Mouse (Mus musculus) MEL (cell line): Measurements from ENCODE around the gene Nfkbid. TPM values are rescaled to one million over a fixed set of nuclear protein-coding genes. Genes with fewer than 3 reads are reported as not detected.

Source experiments
- DNase-seq: peaks from one replicate; pipeline ENCODE4 v3.0.0; 2011; ENCODE audit warnings: low read depth, low spot score
- H3K27ac ChIP-seq: 2 replicates; pipeline ENCODE4 v1.5.1; 2012; ENCODE audit warnings: low read depth, mild to moderate bottlenecking, control low read depth, low read length, moderate library complexity; ENCODE audit not compliant: control insufficient read depth
- H3K27me3 ChIP-seq, 2 experiments: fragments of 150-350 bp in 1 of 2; sonication (generic) in 1 of 2; 2 replicates each; pipeline ENCODE4 v1.6.1; 2012; ENCODE audit warnings: low read length in 2 of 2, mild to moderate bottlenecking in 2 of 2, improper control_type of control experiment in 1 of 2, moderate library complexity in 1 of 2; ENCODE audit not compliant: insufficient read depth in 2 of 2, control insufficient read depth in 1 of 2
- H3K36me3 ChIP-seq, 2 experiments: 2 replicates each; pipeline ENCODE4 v1.6.1; 2012 to 2014; ENCODE audit warnings: low read length in 2 of 2, improper control_type of control experiment in 1 of 2, inconsistent platforms in 1 of 2, mild to moderate bottlenecking in 1 of 2; ENCODE audit not compliant: insufficient read depth in 2 of 2, control insufficient read depth in 1 of 2
- H3K4me1 ChIP-seq, 2 experiments: fragments of 150-350 bp in 1 of 2; sonication (generic) in 1 of 2; 2 replicates each; pipeline ENCODE4 v1.6.1; 2012; ENCODE audit warnings: low read length in 2 of 2, improper control_type of control experiment in 1 of 2, mild to moderate bottlenecking in 1 of 2; ENCODE audit not compliant: insufficient read depth in 2 of 2, control insufficient read depth in 1 of 2
- H3K4me3 ChIP-seq, 2 experiments: fragments of 150-350 bp in 1 of 2; sonication (generic) in 1 of 2; 2 replicates each; pipeline ENCODE4 v1.5.1; 2012; ENCODE audit warnings: low read depth in 2 of 2, low read length in 2 of 2, mild to moderate bottlenecking in 2 of 2, moderate library complexity in 2 of 2, control low read depth in 1 of 2, improper control_type of control experiment in 1 of 2; ENCODE audit not compliant: control insufficient read depth in 1 of 2, insufficient read depth in 1 of 2
- H3K79me2 ChIP-seq: 2 replicates; pipeline ENCODE4 v1.6.1; 2012; ENCODE audit warnings: mild to moderate bottlenecking, low read length, moderate library complexity; ENCODE audit not compliant: control insufficient read depth, poor library complexity, insufficient read depth
- H3K9ac ChIP-seq: 2 replicates; pipeline ENCODE4 v1.6.1; 2012; ENCODE audit warnings: low read depth, mild to moderate bottlenecking, control low read depth, low read length, moderate library complexity; ENCODE audit not compliant: control insufficient read depth, poor library complexity, severe bottlenecking
- H3K9me3 ChIP-seq: fragments of 150-350 bp; sonication (generic); replicated peaks from 2 replicates; pipeline ENCODE4 v1.6.1; 2012; ENCODE audit warnings: mild to moderate bottlenecking, low read length, improper control_type of control experiment, moderate library complexity; ENCODE audit not compliant: insufficient read depth
- BHLHE40 ChIP-seq: IDR thresholded peaks from 2 replicates; pipeline ENCODE4 v1.6.1; 2012; ENCODE audit warnings: low read depth, mild to moderate bottlenecking, inconsistent platforms, low read length, improper control_type of control experiment, borderline replicate concordance
- CHD1 ChIP-seq: IDR thresholded peaks from 2 replicates; pipeline ENCODE4 v1.6.1; 2012; ENCODE audit warnings: low read depth, mild to moderate bottlenecking, inconsistent platforms, low read length, improper control_type of control experiment
- E2F4 ChIP-seq: IDR thresholded peaks from 2 replicates; pipeline ENCODE4 v1.6.1; 2011; ENCODE audit warnings: low read depth, low read length, improper control_type of control experiment, borderline replicate concordance
- ELF1 ChIP-seq: IDR thresholded peaks from 2 replicates; pipeline ENCODE4 v1.6.1; 2014; ENCODE audit warnings: low read depth, mild to moderate bottlenecking, inconsistent platforms, low read length, improper control_type of control experiment, moderate library complexity
- EP300 ChIP-seq, 2 experiments: IDR thresholded peaks; 2 replicates each; pipeline ENCODE4 v1.6.1; 2011; ENCODE audit warnings: improper control_type of control experiment in 2 of 2, low read length in 2 of 2, low read depth in 1 of 2, mild to moderate bottlenecking in 1 of 2
- GABPA ChIP-seq: IDR thresholded peaks from 2 replicates; pipeline ENCODE4 v1.6.1; 2012; ENCODE audit warnings: low read depth, mild to moderate bottlenecking, inconsistent platforms, low read length, improper control_type of control experiment, moderate library complexity
- GATA1 ChIP-seq: IDR thresholded peaks from 2 replicates; pipeline ENCODE4 v1.6.1; 2011; ENCODE audit warnings: low read depth, low read length, improper control_type of control experiment
- HCFC1 ChIP-seq: IDR thresholded peaks from 2 replicates; pipeline ENCODE4 v1.6.1; 2012; ENCODE audit warnings: low read depth, mild to moderate bottlenecking, inconsistent platforms, low read length, improper control_type of control experiment, moderate library complexity
- JUND ChIP-seq: IDR thresholded peaks from 2 replicates; pipeline ENCODE4 v1.6.1; 2011; ENCODE audit warnings: low read depth, mild to moderate bottlenecking, improper control_type of control experiment, low read length
- KAT2A ChIP-seq: conservative IDR thresholded peaks from 2 replicates; pipeline ENCODE4 v1.6.1; 2012; ENCODE audit warnings: low read depth, low read length, improper control_type of control experiment, inconsistent platforms
- MAFK ChIP-seq: IDR thresholded peaks from 2 replicates; pipeline ENCODE4 v1.6.1; 2011; ENCODE audit warnings: low read depth, mild to moderate bottlenecking, low read length, improper control_type of control experiment, borderline replicate concordance
- MAX ChIP-seq: IDR thresholded peaks from 2 replicates; pipeline ENCODE4 v1.6.1; 2011; ENCODE audit warnings: low read length, improper control_type of control experiment
- MAZ ChIP-seq: IDR thresholded peaks from 2 replicates; pipeline ENCODE4 v1.6.1; 2012; ENCODE audit warnings: low read depth, mild to moderate bottlenecking, inconsistent platforms, low read length, improper control_type of control experiment
- MEF2A ChIP-seq: IDR thresholded peaks from 2 replicates; pipeline ENCODE4 v1.6.1; 2014; ENCODE audit warnings: low read depth, mild to moderate bottlenecking, inconsistent platforms, low read length, improper control_type of control experiment; ENCODE audit not compliant: poor library complexity, insufficient replicate concordance, severe bottlenecking; ENCODE audit errors: extremely low read depth
- MXI1 ChIP-seq: IDR thresholded peaks from 2 replicates; pipeline ENCODE4 v1.6.1; 2011; ENCODE audit warnings: mild to moderate bottlenecking, low read depth, low read length, improper control_type of control experiment
- MYB ChIP-seq: IDR thresholded peaks from 2 replicates; pipeline ENCODE4 v1.6.1; 2011; ENCODE audit warnings: mild to moderate bottlenecking, low read depth, low read length, improper control_type of control experiment
- MYC ChIP-seq: IDR thresholded peaks from 2 replicates; pipeline ENCODE4 v1.6.1; 2011; ENCODE audit warnings: low read depth, mild to moderate bottlenecking, low read length, improper control_type of control experiment, moderate library complexity
- NELFE ChIP-seq: IDR thresholded peaks from 2 replicates; pipeline ENCODE4 v1.6.1; 2011; ENCODE audit warnings: low read depth, low read length, improper control_type of control experiment
- NRF1 ChIP-seq: IDR thresholded peaks from 2 replicates; pipeline ENCODE4 v1.6.1; 2014; ENCODE audit warnings: low read depth, mild to moderate bottlenecking, inconsistent platforms, low read length, improper control_type of control experiment, moderate library complexity; ENCODE audit not compliant: poor library complexity, insufficient read depth, severe bottlenecking
- POLR2AphosphoS5 ChIP-seq: IDR thresholded peaks from 2 replicates; pipeline ENCODE4 v1.6.1; 2012; ENCODE audit warnings: low read depth, borderline replicate concordance, mild to moderate bottlenecking, inconsistent platforms, low read length, moderate library complexity, mixed read lengths
- RAD21 ChIP-seq: IDR thresholded peaks from 2 replicates; pipeline ENCODE4 v1.6.1; 2011; ENCODE audit warnings: mild to moderate bottlenecking, low read depth, low read length, improper control_type of control experiment
- RCOR1 ChIP-seq: IDR thresholded peaks from 2 replicates; pipeline ENCODE4 v1.6.1; 2012; ENCODE audit warnings: low read depth, mild to moderate bottlenecking, inconsistent platforms, low read length, improper control_type of control experiment
- SIN3A ChIP-seq: IDR thresholded peaks from 2 replicates; pipeline ENCODE4 v1.6.1; 2012; ENCODE audit warnings: low read length, improper control_type of control experiment, inconsistent platforms
- TAL1 ChIP-seq: IDR thresholded peaks from 2 replicates; pipeline ENCODE4 v1.6.1; 2012; ENCODE audit warnings: mild to moderate bottlenecking, inconsistent platforms, low read length, moderate library complexity, mixed read lengths
- TBP ChIP-seq: IDR thresholded peaks from 2 replicates; pipeline ENCODE4 v1.8.0; 2011; ENCODE audit warnings: low read depth, low read length, improper control_type of control experiment
- TCF12 ChIP-seq: IDR thresholded peaks from 2 replicates; pipeline ENCODE4 v1.6.1; 2014; ENCODE audit warnings: low read depth, mild to moderate bottlenecking, inconsistent platforms, low read length, improper control_type of control experiment, moderate library complexity
- UBTF ChIP-seq: IDR thresholded peaks from 2 replicates; pipeline ENCODE4 v1.6.1; 2012; ENCODE audit warnings: low read depth, mild to moderate bottlenecking, inconsistent platforms, low read length, improper control_type of control experiment, moderate library complexity, borderline replicate concordance; ENCODE audit not compliant: insufficient read depth
- ZC3H11A ChIP-seq: IDR thresholded peaks from 2 replicates; pipeline ENCODE4 v1.6.1; 2012; ENCODE audit warnings: low read depth, mild to moderate bottlenecking, inconsistent platforms, low read length, improper control_type of control experiment
- ZMIZ1 ChIP-seq: IDR thresholded peaks from 2 replicates; pipeline ENCODE4 v1.6.1; 2012; ENCODE audit warnings: low read depth, mild to moderate bottlenecking, inconsistent platforms, low read length, improper control_type of control experiment, moderate library complexity
- ZNF384 ChIP-seq: IDR thresholded peaks from 2 replicates; pipeline ENCODE4 v1.6.1; 2012; ENCODE audit warnings: low read depth, mild to moderate bottlenecking, inconsistent platforms, low read length, improper control_type of control experiment
- polyA plus RNA-seq, 2 experiments: library from polyadenylated mRNA; stranded (reverse) in 1 of 2; unstranded in 1 of 2; fragments of >175 nt in 1 of 2; fragments of >200 nt in 1 of 2; gene quantifications; 2 replicates each; pipeline versions ENCODE4 v1.2.1 to v1.2.4; 2012; ENCODE audit warnings: low replicate concordance in 2 of 2, low read depth in 1 of 2; ENCODE audit not compliant: insufficient read length in 2 of 2, insufficient read depth in 1 of 2, missing spikeins in 1 of 2
- total RNA-seq: library from RNA; depleted of rRNA; stranded (reverse); fragments of 300-350 nt; gene quantifications from 2 replicates; pipeline ENCODE4 v1.2.3, GENCODE M21; 2012

Gene Nfkbid
- total and polyA plus RNA-seq, 3 experiments: 7.0 to 16.7 TPM; not detected in 1

GRCm38 (mm10) chr7:30436879-30437278, 15.3 kb downstream of the Nfkbid start:
- no peak for TF ChIP-seq BHLHE40
- no peak for TF ChIP-seq GABPA
- no peak for TF ChIP-seq MAX
- no peak for TF ChIP-seq MAFK
- TF ChIP-seq JUND: no peak
- no peak for TF ChIP-seq MAZ
- TF ChIP-seq KAT2A: no peak
- no peak for TF ChIP-seq TBP
- no peak for TF ChIP-seq EP300 (IDR thresholded peaks at IDR 0.05; ENCODE audit: low read depth in 1 of 2, low read length in 2 of 2)
- no peak for TF ChIP-seq NELFE
- TF ChIP-seq ZNF384: no peak
- no peak for TF ChIP-seq MYC
- no peak for TF ChIP-seq ELF1
- no peak for TF ChIP-seq GATA1
- no peak for TF ChIP-seq SIN3A
- H3K9ac ChIP-seq: no peak overlapping the region
- DNase-seq: no peak
- no peaks in the 10 kb centered on the region for H3K9me3 ChIP-seq
- H3K27ac ChIP-seq: no peak overlapping the region
- H3K36me3 ChIP-seq: no peaks in the 10 kb centered on the region
- no peak overlapping the region for H3K4me3 ChIP-seq
- H3K79me2 ChIP-seq: no peaks in the 10 kb centered on the region
- H3K4me1 ChIP-seq: no peaks in the 10 kb centered on the region
- no peaks in the 10 kb centered on the region for H3K27me3 ChIP-seq

GRCm38 (mm10) chr7:30439734-30440133, 18.2 kb downstream of the Nfkbid start:
- TF ChIP-seq RAD21: no peak
- TF ChIP-seq ZMIZ1: no peak
- no peak for TF ChIP-seq MXI1
- TF ChIP-seq GATA1: no peak
- no peak for TF ChIP-seq TCF12
- TF ChIP-seq MAX: no peak
- TF ChIP-seq MYB: no peak
- TF ChIP-seq NELFE: no peak
- TF ChIP-seq ZC3H11A: no peak
- TF ChIP-seq POLR2AphosphoS5: no peak
- no peak for TF ChIP-seq NRF1
- no peak for TF ChIP-seq HCFC1
- TF ChIP-seq UBTF: no peak
- TF ChIP-seq CHD1: no peak
- no peak for TF ChIP-seq RCOR1
- no peak for TF ChIP-seq TAL1
- TF ChIP-seq E2F4: no peak
- TF ChIP-seq MEF2A: no peak
- no peak for TF ChIP-seq GABPA
- Histone ChIP-seq H3K4me1 (peaks cover 0 to 5% of the 10 kb centered on the region in 2 experiments; a peak in 1 of 4 replicates), H3K27ac (no peak overlapping the region), H3K9ac (no peak overlapping the region), H3K27me3 (no peaks in the 10 kb centered on the region), H3K9me3 (no peaks in the 10 kb centered on the region), H3K79me2 (no peaks in the 10 kb centered on the region), H3K4me3 (no peak overlapping the region), H3K36me3 (no peaks in the 10 kb centered on the region)
- no peak for DNase-seq
